Mouse (Mus musculus) embryonic facial prominence, embryonic 14.5 days (tissue): ENCODE data around the gene Tns1. TPM values are rescaled to one million over a fixed set of nuclear protein-coding genes. Genes with fewer than 3 reads are reported as not detected.

Experiments
- ATAC-seq: fragments of 200-750 bp; cut with Nextera tagmentation; 2 replicates; pipeline ENCODE4 v1.8.0; 2017; ENCODE audit warnings: low read depth, moderate number of reproducible peaks, moderate TSS enrichment
- DNase-seq: peaks from one replicate; pipeline ENCODE4 v3.0.0-alpha.2; 2015; ENCODE audit warnings: low spot score
- H3K27ac ChIP-seq: fragments of 300-500 bp; sonication (generic); replicated peaks from 2 replicates; pipeline ENCODE4 v1.5.1; 2014; ENCODE audit warnings: low read depth, mild to moderate bottlenecking, low read length, moderate library complexity
- H3K27me3 ChIP-seq: fragments of 300-500 bp; sonication (generic); replicated peaks from 2 replicates; pipeline ENCODE4 v1.6.1; 2014; ENCODE audit warnings: low read length; ENCODE audit not compliant: control insufficient read depth, insufficient read depth
- H3K36me3 ChIP-seq: fragments of 300-500 bp; sonication (generic); 2 replicates; pipeline ENCODE4 v1.6.1; 2014; ENCODE audit warnings: low read length, mixed read lengths; ENCODE audit not compliant: control insufficient read depth, insufficient read depth
- H3K4me1 ChIP-seq: fragments of 300-500 bp; sonication (generic); 2 replicates; pipeline ENCODE4 v1.6.1; 2014; ENCODE audit warnings: antibody characterized with exemption, low read length; ENCODE audit not compliant: control insufficient read depth, insufficient read depth
- H3K4me2 ChIP-seq: fragments of 300-500 bp; sonication (generic); 2 replicates; pipeline ENCODE4 v1.6.1; 2014; ENCODE audit warnings: low read depth, mild to moderate bottlenecking, low read length, moderate library complexity, mixed read lengths
- H3K4me3 ChIP-seq: fragments of 300-500 bp; sonication (generic); 2 replicates; pipeline ENCODE4 v1.5.1; 2014; ENCODE audit warnings: low read depth, mild to moderate bottlenecking, low read length
- H3K9ac ChIP-seq: fragments of 300-500 bp; sonication (generic); 2 replicates; pipeline ENCODE4 v1.6.1; 2014; ENCODE audit warnings: low read depth, mild to moderate bottlenecking, low read length, moderate library complexity, mixed read lengths
- H3K9me3 ChIP-seq: fragments of 300-500 bp; sonication (generic); 2 replicates; pipeline ENCODE4 v1.6.1; 2016; ENCODE audit warnings: low read length; ENCODE audit not compliant: control insufficient read depth
- whole genome bisulfite sequencing: fragments of 180-500 bp; shearing (Covaris S2); extraction: QIAGEN DNeasy Blood & Tissue Kit; methylation state at CpG from one replicate; pipeline ENCODE4 v1.1.7; 2014; 5-methylcytosine and 5-hydroxymethylcytosine counted together
- polyA plus RNA-seq: library from polyadenylated mRNA; unstranded; fragments of >200 nt; fragmentation: Nextera tagmentation; extraction: Ambion mirVana; gene quantifications from 2 replicates; pipeline ENCODE4 v1.2.1, GENCODE M21; 2014

Gene Tns1
- polyA plus RNA-seq, 1 experiment from 2014 or later = 58.5 TPM

DNA sequence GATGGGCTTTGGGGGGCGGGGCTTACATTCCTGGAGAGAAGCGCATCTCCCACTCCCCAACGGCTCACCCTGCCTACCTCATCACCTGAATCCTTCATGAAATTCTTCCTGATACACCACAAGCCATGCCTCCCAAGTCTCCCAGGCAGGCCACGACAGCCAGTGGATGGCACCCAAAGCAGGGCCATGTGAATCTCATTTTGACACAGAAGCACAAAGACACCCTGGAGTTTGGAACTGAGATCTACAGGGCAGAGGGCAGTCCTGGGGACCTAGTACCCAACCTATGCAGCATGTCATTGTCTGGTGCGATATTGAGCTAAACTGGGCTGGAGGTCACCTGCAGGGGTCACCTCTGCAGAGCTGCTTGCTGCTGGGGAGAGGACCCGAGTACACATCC, 104.0 kb downstream of the Tns1 start:
- Histone ChIP-seq H3K9me3 (no peaks in the 10 kb centered on the region), H3K36me3 (no peaks in the 10 kb centered on the region), H3K9ac (no peak overlapping the region), H3K4me3 (no peak overlapping the region), H3K27ac (no peak overlapping the region), H3K27me3 (no peaks in the 10 kb centered on the region), H3K4me2 (no peak overlapping the region), H3K4me1 (peaks cover 12% of the 10 kb centered on the region)
- ATAC-seq = no peak
- WGBS = 63% methylated on average over 6 of the region's 6 CpGs
- DNase-seq = no peak

DNA sequence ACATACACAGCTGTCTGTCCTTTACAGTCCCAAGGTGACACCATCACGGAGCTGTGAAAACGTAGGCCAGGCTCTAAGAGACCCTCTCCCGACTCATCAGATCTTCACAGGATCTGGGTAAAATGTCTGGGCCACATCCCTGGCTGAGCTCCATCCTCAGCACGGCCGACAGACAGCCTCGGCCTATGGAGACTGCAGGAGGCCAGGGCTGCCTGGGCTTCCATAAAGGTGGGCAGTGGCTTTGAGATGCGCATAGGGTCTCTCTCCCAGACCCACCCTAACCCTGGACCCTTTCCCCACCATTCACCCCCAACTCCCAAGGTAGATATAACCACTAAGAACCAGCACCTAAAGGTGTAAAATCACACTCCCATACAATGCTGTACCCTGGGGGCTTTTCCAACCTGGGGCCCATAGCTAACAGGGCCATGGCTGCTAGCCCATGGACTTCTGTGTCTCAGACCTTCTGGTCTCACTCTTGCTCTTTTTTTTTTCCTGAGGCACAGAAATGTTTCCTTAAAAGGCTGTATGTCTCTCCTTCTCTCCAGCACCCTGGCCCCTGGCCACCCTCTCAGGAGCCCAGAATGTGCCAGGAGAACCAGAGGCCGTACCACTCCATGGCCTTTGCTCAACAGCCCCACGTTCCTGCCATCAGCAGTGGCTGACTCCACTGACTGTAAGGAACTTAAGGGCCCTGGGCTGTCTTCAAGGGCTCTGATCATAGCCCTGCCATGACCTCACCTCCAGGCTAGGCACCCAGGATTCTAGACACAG, 106.7 kb downstream of the Tns1 start:
- no peak for DNase-seq
- H3K36me3 ChIP-seq = peaks cover 4% of the 10 kb centered on the region; the same call in 1 of the 2 replicates
- no peaks in the 10 kb centered on the region for H3K9me3 ChIP-seq
- H3K4me3 ChIP-seq = no peak overlapping the region
- H3K9ac ChIP-seq = no peak overlapping the region
- no peak overlapping the region for H3K27ac ChIP-seq
- no peak for ATAC-seq
- peaks cover 9% of the 10 kb centered on the region; the same call in 1 of the 2 replicates for H3K4me1 ChIP-seq
- no peaks in the 10 kb centered on the region for H3K27me3 ChIP-seq
- H3K4me2 ChIP-seq = no peak overlapping the region
- 85% methylated on average over 8 of the region's 9 CpGs for whole genome bisulfite sequencing

DNA sequence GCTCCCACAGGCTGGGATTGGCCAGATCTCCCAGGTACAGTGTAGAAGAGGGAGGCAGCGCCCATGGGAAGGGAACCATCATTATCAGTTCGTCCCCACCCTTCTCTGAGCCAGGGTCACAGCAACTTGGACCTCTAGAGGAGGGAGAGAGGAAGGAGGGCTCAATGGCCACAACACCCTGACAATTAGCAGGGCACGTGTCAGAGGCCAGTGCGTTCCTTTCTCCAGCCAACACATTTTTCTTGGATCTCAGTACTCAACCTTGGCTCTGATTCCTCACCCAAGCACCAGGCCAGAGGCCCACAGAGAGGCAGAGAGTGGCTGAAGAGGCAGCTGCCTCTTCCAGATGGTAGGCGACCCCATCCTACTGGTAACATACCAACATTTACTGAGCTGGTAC, 107.6 kb downstream of the Tns1 start:
- WGBS = 87% methylated on average over 5 of the region's 5 CpGs
- ATAC-seq = no peak
- no peak overlapping the region for H3K4me3 ChIP-seq
- no peak overlapping the region for H3K4me2 ChIP-seq
- H3K9ac ChIP-seq = no peak overlapping the region
- H3K4me1 ChIP-seq = peaks cover 9% of the 10 kb centered on the region; the same call in 1 of the 2 replicates
- H3K36me3 ChIP-seq = peaks cover 4% of the 10 kb centered on the region; the same call in 1 of the 2 replicates
- DNase-seq = no peak
- H3K27me3 ChIP-seq = no peaks in the 10 kb centered on the region
- H3K9me3 ChIP-seq = no peaks in the 10 kb centered on the region
- H3K27ac ChIP-seq = no peak overlapping the region

DNA sequence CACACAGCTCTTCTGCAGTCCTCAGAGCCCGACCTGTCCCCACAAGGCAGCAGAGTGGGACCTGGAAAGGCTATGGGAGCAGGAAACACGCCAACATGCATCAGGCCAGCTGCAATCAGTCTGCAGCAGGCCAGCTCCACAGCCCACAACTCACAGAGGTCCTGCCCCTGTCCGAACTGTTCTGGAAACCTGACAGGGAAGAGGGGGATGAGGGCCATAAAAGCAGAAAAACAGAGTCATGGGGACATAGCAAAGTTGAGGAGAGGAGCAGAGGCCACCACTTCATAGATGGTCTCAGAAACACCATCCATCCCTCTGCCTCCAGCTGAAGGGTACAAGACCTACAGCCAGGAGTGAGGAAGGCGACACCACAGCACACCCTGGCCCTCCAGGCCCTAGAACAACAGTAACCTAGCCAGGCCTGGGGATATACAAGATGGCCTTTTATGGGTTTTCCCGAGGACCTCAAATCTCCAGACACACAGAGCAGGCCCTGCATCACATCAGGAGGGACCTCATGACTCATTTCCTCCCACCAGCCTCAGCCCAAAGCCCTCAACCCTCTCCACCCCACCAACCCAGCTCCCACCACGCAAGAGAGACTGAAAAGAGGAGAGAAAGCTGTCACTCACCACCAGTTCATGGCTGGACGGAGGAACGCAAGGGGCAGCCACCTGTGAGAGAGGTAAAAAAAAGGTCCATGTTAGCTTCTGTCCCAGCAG, 108.6 kb downstream of the Tns1 start:
- Histone ChIP-seq H3K27ac (no peak overlapping the region; the same call in 1 of the 2 replicates), H3K9me3 (0 out of 2 replicates have a peak, but pooled peaks cover under 1% of the 10 kb centered on the region), H3K9ac (no peak overlapping the region), H3K4me2 (no peak overlapping the region), H3K4me3 (no peak overlapping the region), H3K36me3 (peaks cover 4% of the 10 kb centered on the region; the same call in 1 of the 2 replicates), H3K4me1 (peaks cover 9% of the 10 kb centered on the region; the same call in 1 of the 2 replicates), H3K27me3 (no peaks in the 10 kb centered on the region)
- WGBS = 59% methylated on average over 8 of the region's 8 CpGs
- no peak for ATAC-seq
- no peak for DNase-seq

DNA sequence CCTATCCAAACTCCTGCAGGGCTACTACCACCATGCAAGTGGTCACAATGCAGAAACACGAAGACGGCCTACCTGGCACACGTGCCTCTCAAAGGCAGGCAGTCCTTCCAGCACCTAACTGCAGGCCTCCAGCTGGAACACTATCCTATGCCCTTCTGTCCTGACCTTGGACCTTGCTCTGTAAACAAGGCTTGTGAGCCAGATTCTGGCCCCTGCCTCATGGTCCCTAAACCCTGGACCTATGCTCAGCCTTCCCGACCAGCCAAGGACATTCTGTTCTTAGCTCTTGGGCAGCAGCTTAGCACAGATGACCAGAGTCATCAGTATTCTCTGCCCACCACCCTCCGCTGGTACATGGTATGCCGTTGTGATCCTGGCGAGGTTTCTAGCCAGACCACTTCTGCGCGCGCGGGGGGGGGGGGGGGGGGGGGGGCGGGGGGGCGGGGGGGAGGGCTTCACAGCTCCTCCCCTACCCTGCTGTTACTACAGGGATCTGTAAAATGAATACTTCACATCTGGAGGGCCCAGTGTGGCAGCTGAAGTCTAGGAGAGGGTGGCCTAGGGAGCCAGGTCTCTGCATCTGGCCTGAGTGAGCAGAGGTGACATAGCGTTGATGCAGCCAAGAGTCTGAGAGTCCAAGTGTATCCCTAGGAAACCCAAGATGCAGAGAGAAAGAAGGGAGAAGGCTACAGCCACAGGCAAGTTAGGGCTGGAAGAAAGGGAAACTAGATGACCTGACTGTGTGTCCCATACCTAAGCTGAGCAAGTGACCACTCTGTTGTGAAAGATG, 109.5 kb downstream of the Tns1 start:
- peaks cover 9% of the 10 kb centered on the region; the same call in 1 of the 2 replicates for H3K4me1 ChIP-seq
- DNase-seq = no peak
- WGBS = 75% methylated on average over 8 of the region's 14 CpGs

DNA sequence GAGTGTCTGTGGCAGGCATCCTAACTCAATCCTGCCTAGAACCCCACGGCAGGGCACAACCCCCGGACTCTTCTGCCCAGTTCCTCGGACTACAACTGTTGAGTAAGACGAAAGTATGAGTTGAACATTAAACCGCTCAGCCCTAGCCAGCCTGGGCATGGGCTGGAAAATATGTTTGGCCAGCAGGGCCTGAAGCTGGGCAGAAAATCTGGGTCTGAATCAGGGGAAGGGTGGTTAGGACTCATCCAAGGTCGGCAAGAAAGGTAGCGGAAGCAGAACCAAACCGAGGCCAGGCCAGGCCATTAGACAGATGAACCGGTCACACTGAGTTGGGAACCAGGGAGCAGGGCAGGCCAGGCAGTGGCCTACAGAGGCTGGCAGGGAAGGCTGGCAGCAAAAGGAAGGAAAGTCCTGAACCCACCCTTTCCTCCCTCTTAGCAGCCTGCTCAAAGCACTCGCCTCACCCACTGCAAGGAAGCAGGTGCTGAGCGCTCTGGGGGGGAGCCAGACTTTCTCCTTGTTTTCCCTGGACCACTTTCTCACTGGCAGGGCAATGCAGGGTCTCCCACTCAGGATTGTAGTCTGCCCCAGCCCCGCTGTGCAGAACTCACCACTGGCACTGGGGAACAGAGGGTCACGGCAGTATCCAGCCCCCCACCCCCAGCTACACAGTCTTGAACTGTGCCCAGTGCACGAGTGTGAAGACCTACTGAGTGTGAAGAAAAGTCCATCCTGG, 110.8 kb downstream of the Tns1 start:
- H3K9me3 ChIP-seq = 0 out of 2 replicates have a peak, but pooled peaks cover 3% of the 10 kb centered on the region
- no peak for ATAC-seq
- H3K27me3 ChIP-seq = no peaks in the 10 kb centered on the region
- H3K4me1 ChIP-seq = peaks cover 18% of the 10 kb centered on the region
- no peak for DNase-seq
- peaks cover 4% of the 10 kb centered on the region; the same call in 1 of the 2 replicates for H3K36me3 ChIP-seq
- no peak overlapping the region for H3K4me2 ChIP-seq
- WGBS = 85% methylated on average over 14 of the region's 14 CpGs
- no peak overlapping the region for H3K9ac ChIP-seq
- H3K4me3 ChIP-seq = no peak overlapping the region
- no peak overlapping the region for H3K27ac ChIP-seq

More for the DNA sequence above, 109.5 kb downstream of the Tns1 start:
- ATAC-seq = no peak
- no peak overlapping the region for H3K4me2 ChIP-seq
- H3K27ac ChIP-seq = no peak overlapping the region
- no peaks in the 10 kb centered on the region for H3K27me3 ChIP-seq
- no peak overlapping the region for H3K9ac ChIP-seq
- no peak overlapping the region for H3K4me3 ChIP-seq
- peaks cover 4% of the 10 kb centered on the region; the same call in 1 of the 2 replicates for H3K36me3 ChIP-seq
- H3K9me3 ChIP-seq = 0 out of 2 replicates have a peak, but pooled peaks cover 3% of the 10 kb centered on the region

DNA sequence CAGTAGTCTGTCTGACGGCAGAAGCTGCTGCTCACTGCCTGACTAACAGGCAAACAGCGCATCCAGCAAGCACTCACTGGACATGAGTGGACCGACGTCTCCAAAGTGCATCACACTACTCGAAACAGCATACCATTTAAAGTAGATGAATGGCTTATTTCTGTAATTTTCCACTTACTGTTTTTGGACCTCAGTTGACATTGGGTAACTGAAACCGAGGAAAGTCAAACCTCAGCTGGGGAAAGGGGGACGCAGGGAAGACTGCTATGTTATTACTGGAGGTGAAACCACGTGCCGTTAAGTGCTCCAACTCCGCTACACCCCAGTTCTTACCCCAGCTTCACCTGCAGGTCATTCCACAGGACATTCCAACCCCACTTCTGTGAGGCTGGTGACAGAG, 111.5 kb downstream of the Tns1 start:
- Histone ChIP-seq H3K27ac (no peak overlapping the region), H3K4me1 (peaks cover 25% of the 10 kb centered on the region), H3K4me3 (no peak overlapping the region), H3K27me3 (no peaks in the 10 kb centered on the region), H3K4me2 (no peak overlapping the region), H3K9ac (no peak overlapping the region), H3K9me3 (0 out of 2 replicates have a peak, but pooled peaks cover 3% of the 10 kb centered on the region), H3K36me3 (peaks cover 4% of the 10 kb centered on the region; the same call in 1 of the 2 replicates)
- ATAC-seq (no peak), DNase-seq (no peak)
- WGBS = 71% methylated on average over 10 of the region's 10 CpGs
